Mouse (Mus musculus) G1E (cell line): ENCODE data around the gene Parp16. TPM values are rescaled to one million over a fixed set of nuclear protein-coding genes. Genes with fewer than 3 reads are reported as not detected.

Source experiments
- ATAC-seq: 2 replicates; pipeline ENCODE4 v1.8.0; 2016; ENCODE audit warnings: mild to moderate bottlenecking; ENCODE audit not compliant: insufficient number of reproducible peaks, poor library complexity, low FRiP score, severe bottlenecking; ENCODE audit errors: extremely low read depth
- DNase-seq: peaks from one replicate; pipeline ENCODE4 v3.0.0; 2012; ENCODE audit warnings: low spot score
- H3K27me3 ChIP-seq: 2 replicates; pipeline ENCODE4 v1.6.1; 2012; ENCODE audit warnings: mild to moderate bottlenecking, low read length, inconsistent platforms; ENCODE audit not compliant: insufficient read depth
- H3K36me3 ChIP-seq: replicated peaks from 2 replicates; pipeline ENCODE3; 2012; ENCODE audit warnings: mild to moderate bottlenecking, inconsistent platforms
- H3K4me1 ChIP-seq: 2 replicates; pipeline ENCODE4 v1.6.1; 2012; ENCODE audit warnings: low read depth, low read length, inconsistent platforms, mixed read lengths; ENCODE audit not compliant: insufficient read depth
- H3K4me3 ChIP-seq: 2 replicates; pipeline ENCODE4 v1.5.1; 2012; ENCODE audit warnings: low read depth, mild to moderate bottlenecking, inconsistent platforms, low read length, moderate library complexity, mixed read lengths
- H3K9me3 ChIP-seq: replicated peaks from 2 replicates; pipeline ENCODE4 v1.6.1; 2012; ENCODE audit warnings: inconsistent platforms
- CTCF ChIP-seq: IDR thresholded peaks from 2 replicates; pipeline ENCODE4 v1.5.1; 2012; ENCODE audit warnings: low read depth, low read length, inconsistent platforms, mixed read lengths
- GATA1 ChIP-seq: IDR thresholded peaks from 2 replicates; pipeline ENCODE4 v1.6.1; 2012; ENCODE audit warnings: borderline replicate concordance, low read length, inconsistent platforms, mixed read lengths
- GATA2 ChIP-seq: IDR thresholded peaks from 2 replicates; pipeline ENCODE4 v1.6.1; 2012; ENCODE audit warnings: low read depth, low read length, inconsistent platforms, borderline replicate concordance
- POLR2AphosphoS5 ChIP-seq: IDR thresholded peaks from 2 replicates; pipeline ENCODE4 v1.6.1; 2012; ENCODE audit warnings: low read depth, low read length, inconsistent platforms; ENCODE audit not compliant: insufficient replicate concordance
- TAL1 ChIP-seq: conservative IDR thresholded peaks from 2 replicates; pipeline ENCODE4 v1.6.1; 2012; ENCODE audit warnings: low read depth, low read length, inconsistent platforms, mixed read lengths
- polyA plus RNA-seq: library from polyadenylated mRNA; stranded (reverse); fragments of >175 nt; gene quantifications from 2 replicates; pipeline ENCODE4 v1.2.3, GENCODE M21; 2012
- total RNA-seq, 2 experiments: library from RNA; stranded (forward) in 1 of 2; stranded (reverse) in 1 of 2; fragments of 200-1000 nt in 1 of 2; fragments of >200 nt in 1 of 2; fragmentation: Nextera tagmentation in 1 of 2; gene quantifications; 2 replicates each; pipeline ENCODE4 v1.2.3; 2014 to 2017

The Parp16 gene
- total and polyA plus RNA-seq, 3 experiments: 7.8 to 15.9 (median 14.8) TPM

- no peak for TF ChIP-seq GATA2
- no peak for TF ChIP-seq GATA1
- no peak for TF ChIP-seq CTCF
- no peak for TF ChIP-seq POLR2AphosphoS5
- no peak for TF ChIP-seq TAL1
- ATAC-seq: no peak
- no peak overlapping the region for H3K4me3 ChIP-seq
- DNase-seq: no peak
- H3K27me3 ChIP-seq: peaks cover 12% of the 10 kb centered on the region
- H3K36me3 ChIP-seq: peaks cover 70% of the 10 kb centered on the region
- H3K9me3 ChIP-seq: no peaks in the 10 kb centered on the region
- peaks cover 5% of the 10 kb centered on the region for H3K4me1 ChIP-seq
Observed at GRCm38 (mm10) chr9:65237616-65238015, 42.5 kb downstream of the Parp16 start.

- TF ChIP-seq TAL1 (no peak), GATA1 (no peak), GATA2 (no peak), POLR2AphosphoS5 (no peak), CTCF (no peak)
- peaks cover 17% of the 10 kb centered on the region for H3K27me3 ChIP-seq
- DNase-seq (no peak), ATAC-seq (no peak)
- peaks cover 63% of the 10 kb centered on the region for H3K36me3 ChIP-seq
- H3K9me3 ChIP-seq: no peaks in the 10 kb centered on the region
- no peak overlapping the region for H3K4me3 ChIP-seq
- H3K4me1 ChIP-seq: peaks cover 3% of the 10 kb centered on the region; the same call in 1 of the 2 replicates
Observed at GRCm38 (mm10) chr9:65238191-65238760, 43.1 kb downstream of the Parp16 start.

- no peak for DNase-seq
- Histone ChIP-seq H3K4me1 (no peaks in the 10 kb centered on the region), H3K9me3 (no peaks in the 10 kb centered on the region), H3K36me3 (peaks cover 56% of the 10 kb centered on the region), H3K4me3 (no peak overlapping the region), H3K27me3 (peaks cover 26% of the 10 kb centered on the region)
- no peak for ATAC-seq
- no peak for TF ChIP-seq TAL1
- no peak for TF ChIP-seq CTCF
- no peak for TF ChIP-seq GATA2
- no peak for TF ChIP-seq POLR2AphosphoS5
- no peak for TF ChIP-seq GATA1
Observed at GRCm38 (mm10) chr9:65239176-65239575, 44.0 kb downstream of the Parp16 start.

- ATAC-seq: no peak
- TF ChIP-seq GATA1 (no peak), GATA2 (no peak), CTCF (no peak), POLR2AphosphoS5 (no peak), TAL1 (no peak)
- H3K9me3 ChIP-seq: no peaks in the 10 kb centered on the region
- H3K36me3 ChIP-seq: peaks cover 51% of the 10 kb centered on the region
- no peak overlapping the region for H3K4me3 ChIP-seq
- peaks cover 30% of the 10 kb centered on the region for H3K27me3 ChIP-seq
- no peaks in the 10 kb centered on the region for H3K4me1 ChIP-seq
- DNase-seq: no peak
Observed at GRCm38 (mm10) chr9:65239731-65240130, 44.6 kb downstream of the Parp16 start.

- peaks cover 43% of the 10 kb centered on the region for H3K36me3 ChIP-seq
- no peak for DNase-seq
- H3K27me3 ChIP-seq: peaks cover 33% of the 10 kb centered on the region
- no peak for ATAC-seq
- H3K9me3 ChIP-seq: no peaks in the 10 kb centered on the region
- H3K4me1 ChIP-seq: no peaks in the 10 kb centered on the region
- no peak overlapping the region for H3K4me3 ChIP-seq
- TF ChIP-seq TAL1 (no peak), POLR2AphosphoS5 (no peak), GATA2 (no peak), CTCF (no peak), GATA1 (no peak)
Observed at GRCm38 (mm10) chr9:65240587-65240986, 45.4 kb downstream of the Parp16 start.

- H3K27me3 ChIP-seq: peaks cover 41% of the 10 kb centered on the region
- DNase-seq (no peak), ATAC-seq (no peak)
- H3K9me3 ChIP-seq: no peaks in the 10 kb centered on the region
- no peak for TF ChIP-seq GATA2
- no peak for TF ChIP-seq GATA1
- no peak for TF ChIP-seq CTCF
- no peak for TF ChIP-seq POLR2AphosphoS5
- TF ChIP-seq TAL1: no peak
- H3K36me3 ChIP-seq: peaks cover 29% of the 10 kb centered on the region
- no peaks in the 10 kb centered on the region for H3K4me1 ChIP-seq
- H3K4me3 ChIP-seq: no peak overlapping the region
Observed at GRCm38 (mm10) chr9:65241973-65242372, 46.8 kb downstream of the Parp16 start.
